Mouse (Mus musculus) limb, embryonic 13.5 days (tissue): ENCODE data around the gene Pigr. TPM values are rescaled to one million over a fixed set of nuclear protein-coding genes. Genes with fewer than 3 reads are reported as not detected.

Experiments
- polyA plus RNA-seq: library from polyadenylated mRNA; unstranded; fragments of >200 nt; fragmentation: Nextera tagmentation; extraction: Ambion mirVana; gene quantifications from 2 replicates; pipeline ENCODE4 v1.2.1, GENCODE M21; 2015

Pigr gene
- polyA plus RNA-seq, 1 experiment from 2014 or later, result not detected

Other genes with a start within 250 kb of the Pigr start
- gene Zp3r, start 197.1 kb upstream of the Pigr start, polyA plus RNA-seq, result not detected in 2 replicates
- not detected in 2 replicates for gene C4bp, start 165.1 kb upstream of the Pigr start, polyA plus RNA-seq
- gene Gm29427, start 110.9 kb upstream of the Pigr start, polyA plus RNA-seq, result not detected in 2 replicates
- 12.4 and 12.5 TPM in 2 replicates for gene Yod1, start 109.4 kb upstream of the Pigr start, polyA plus RNA-seq
- 8.7 and 9.4 TPM in 2 replicates for gene Pfkfb2, start 97.4 kb upstream of the Pigr start, polyA plus RNA-seq
- gene AA986860, start 94.7 kb upstream of the Pigr start, polyA plus RNA-seq, result 1.2 and 1.3 TPM in 2 replicates
- not detected in 2 replicates for gene Fcamr, start 25.8 kb upstream of the Pigr start, polyA plus RNA-seq
- not detected in 2 replicates for gene Fcmr, start 39.0 kb downstream of the Pigr start, polyA plus RNA-seq
- gene Il24, start 60.8 kb downstream of the Pigr start, polyA plus RNA-seq, result not detected in 2 replicates
- gene Il20, start 84.8 kb downstream of the Pigr start, polyA plus RNA-seq, result not detected in 2 replicates
- gene Il19, start 113.4 kb downstream of the Pigr start, polyA plus RNA-seq, result not detected in 2 replicates
- gene Il10, start 193.2 kb downstream of the Pigr start, polyA plus RNA-seq, result 0.10 TPM in 1 of 2 replicates, not detected in the other